Mouse (Mus musculus): ENCODE measurements around the gene Msi2. TPM values are rescaled to one million over a fixed set of nuclear protein-coding genes. Genes with fewer than 3 reads are reported as not detected.

Gene Msi2
- total RNA-seq, 2 experiments from 2014 or later = 156 to 165 TPM

- DNase-seq = no peak
- intact Hi-C loops (cut with DNase I; ENCODE audit: low total_unique reads) = no loop called here
Observed at GRCm38 (mm10) chr11:88509464-88509863, 208.8 kb downstream of the Msi2 start.

- intact Hi-C loops (cut with DNase I; ENCODE audit: low total_unique reads) = no loop called here
- no peak for DNase-seq
Observed at GRCm38 (mm10) chr11:88508133-88508532, 210.2 kb downstream of the Msi2 start.

- DNase-seq = no peak
- intact Hi-C loops (cut with DNase I; ENCODE audit: low total_unique reads) = no loop called here
Observed at GRCm38 (mm10) chr11:88506544-88507419, 211.5 kb downstream of the Msi2 start.

- no peak for DNase-seq
- intact Hi-C loops (cut with DNase I; ENCODE audit: low total_unique reads) = no loop called here
Observed at GRCm38 (mm10) chr11:88506109-88506508, 212.2 kb downstream of the Msi2 start.

- intact Hi-C loops (cut with DNase I; ENCODE audit: low total_unique reads) = no loop called here
- DNase-seq = no peak
Observed at GRCm38 (mm10) chr11:88502566-88502965, 215.7 kb downstream of the Msi2 start.

GRCm38 (mm10) chr11:88498491-88498890 is 219.8 kb downstream of the Msi2 start:
- intact Hi-C loops (cut with DNase I; ENCODE audit: low total_unique reads) = no loop called here
- DNase-seq = no peak

GRCm38 (mm10) chr11:88496460-88496859 is 221.9 kb downstream of the Msi2 start:
- intact Hi-C loops (cut with DNase I; ENCODE audit: low total_unique reads) = no loop called here
- DNase-seq = no peak

GRCm38 (mm10) chr11:88495759-88496158 is 222.6 kb downstream of the Msi2 start:
- DNase-seq = no peak
- intact Hi-C loops (cut with DNase I; ENCODE audit: low total_unique reads) = no loop called here

GRCm38 (mm10) chr11:88495018-88495417 is 223.3 kb downstream of the Msi2 start:
- DNase-seq = no peak
- intact Hi-C loops (cut with DNase I; ENCODE audit: low total_unique reads) = no loop called here

- intact Hi-C loops (cut with DNase I; ENCODE audit: low total_unique reads) = no loop called here
- no peak for DNase-seq
Observed at GRCm38 (mm10) chr11:88493795-88494559, 224.3 kb downstream of the Msi2 start.

- DNase-seq = no peak
- intact Hi-C loops (cut with DNase I; ENCODE audit: low total_unique reads) = no loop called here
Observed at GRCm38 (mm10) chr11:88492585-88492984, 225.7 kb downstream of the Msi2 start.

- intact Hi-C loops (cut with DNase I; ENCODE audit: low total_unique reads) = no loop called here
- DNase-seq = no peak
Observed at GRCm38 (mm10) chr11:88489985-88490384, 228.3 kb downstream of the Msi2 start.

- intact Hi-C loops (cut with DNase I; ENCODE audit: low total_unique reads) = no loop called here
- DNase-seq = peak; percentile 24
Observed at GRCm38 (mm10) chr11:88488941-88489724, 229.2 kb downstream of the Msi2 start.

- DNase-seq = peak; percentile 62
- intact Hi-C loops (cut with DNase I; ENCODE audit: low total_unique reads) = no loop called here
Observed at GRCm38 (mm10) chr11:88488175-88488940, 230.0 kb downstream of the Msi2 start.

GRCm38 (mm10) chr11:88485987-88486386 is 232.3 kb downstream of the Msi2 start:
- intact Hi-C loops (cut with DNase I; ENCODE audit: low total_unique reads) = no loop called here
- DNase-seq = no peak

GRCm38 (mm10) chr11:88485088-88485487 is 233.2 kb downstream of the Msi2 start:
- no peak for DNase-seq
- intact Hi-C loops (cut with DNase I; ENCODE audit: low total_unique reads) = no loop called here

- DNase-seq = no peak
- intact Hi-C loops (cut with DNase I; ENCODE audit: low total_unique reads) = no loop called here
Observed at GRCm38 (mm10) chr11:88484047-88484446, 234.3 kb downstream of the Msi2 start.

GRCm38 (mm10) chr11:88482636-88483035 is 235.7 kb downstream of the Msi2 start:
- DNase-seq = no peak
- intact Hi-C loops (cut with DNase I; ENCODE audit: low total_unique reads) = no loop called here

GRCm38 (mm10) chr11:88482236-88482635 is 236.1 kb downstream of the Msi2 start:
- no peak for DNase-seq
- intact Hi-C loops (cut with DNase I; ENCODE audit: low total_unique reads) = no loop called here

Measured in gastrocnemius, postnatal 14 days (tissue).